Mouse (Mus musculus): ENCODE data around the gene Bcl6. TPM values are rescaled to one million over a fixed set of nuclear protein-coding genes. Genes with fewer than 3 reads are reported as not detected.

Bcl6 gene
- polyA plus RNA-seq, 1 experiment: 5.0 TPM

GRCm38 (mm10) chr16:23981925-23982851 lies 6.5 kb downstream of the Bcl6 start:
- Histone ChIP-seq H3K4me1 (ENCODE audit: control insufficient read depth, insufficient read depth, low read length) (no peaks in the 10 kb centered on the region), H3K4me3 (ENCODE audit: low read depth, low read length) (peak overlapping the region; percentile 22), H3K36me3 (ENCODE audit: control insufficient read depth, insufficient read depth, low read length, poor library complexity, severe bottlenecking) (no peaks in the 10 kb centered on the region), H3K9ac (ENCODE audit: low read depth, poor library complexity, severe bottlenecking) (no peak overlapping the region), H3K27me3 (ENCODE audit: control insufficient read depth, insufficient read depth, low read length, poor library complexity, severe bottlenecking) (no peaks in the 10 kb centered on the region), H3K9me3 (replicated peaks; ENCODE audit: control insufficient read depth, insufficient read depth, low read length, poor library complexity, severe bottlenecking) (no peaks in the 10 kb centered on the region), H3K27ac (ENCODE audit: insufficient read depth, low read length) (no peak overlapping the region)
- TF ChIP-seq CTCF (IDR thresholded peaks at IDR 0.05; ENCODE audit: low read depth, low read length) (peak; percentile 63), POLR2A (IDR thresholded peaks at IDR 0.05; ENCODE audit: insufficient read depth, low read length) (no peak), EP300 (IDR thresholded peaks at IDR 0.05; ENCODE audit: insufficient read depth, low read depth, low read length) (no peak)

GRCm38 (mm10) chr16:23980991-23981720 lies 7.5 kb downstream of the Bcl6 start:
- Histone ChIP-seq H3K27ac (ENCODE audit: insufficient read depth, low read length) (no peak overlapping the region), H3K9me3 (replicated peaks; ENCODE audit: control insufficient read depth, insufficient read depth, low read length, poor library complexity, severe bottlenecking) (no peaks in the 10 kb centered on the region), H3K9ac (ENCODE audit: low read depth, poor library complexity, severe bottlenecking) (peak overlapping the region; percentile 43; the same call in 1 of the 2 replicates), H3K4me1 (ENCODE audit: control insufficient read depth, insufficient read depth, low read length) (no peaks in the 10 kb centered on the region), H3K4me3 (ENCODE audit: low read depth, low read length) (peak overlapping the region; percentile 20), H3K27me3 (ENCODE audit: control insufficient read depth, insufficient read depth, low read length, poor library complexity, severe bottlenecking) (no peaks in the 10 kb centered on the region), H3K36me3 (ENCODE audit: control insufficient read depth, insufficient read depth, low read length, poor library complexity, severe bottlenecking) (no peaks in the 10 kb centered on the region)
- TF ChIP-seq EP300 (IDR thresholded peaks at IDR 0.05; ENCODE audit: insufficient read depth, low read depth, low read length): no peak

GRCm38 (mm10) chr16:23980201-23980870 lies 8.3 kb downstream of the Bcl6 start:
- no peak for TF ChIP-seq POLR2A (IDR thresholded peaks at IDR 0.05; ENCODE audit: insufficient read depth, low read length)
- TF ChIP-seq EP300 (IDR thresholded peaks at IDR 0.05; ENCODE audit: insufficient read depth, low read depth, low read length): no peak
- no peak for TF ChIP-seq CTCF (IDR thresholded peaks at IDR 0.05; ENCODE audit: low read depth, low read length)

GRCm38 (mm10) chr16:23979446-23979845 lies 9.2 kb downstream of the Bcl6 start:
- Histone ChIP-seq H3K9ac (ENCODE audit: low read depth, poor library complexity, severe bottlenecking) (no peak overlapping the region), H3K4me3 (ENCODE audit: low read depth, low read length) (no peak overlapping the region), H3K4me1 (ENCODE audit: control insufficient read depth, insufficient read depth, low read length) (no peaks in the 10 kb centered on the region), H3K27me3 (ENCODE audit: control insufficient read depth, insufficient read depth, low read length, poor library complexity, severe bottlenecking) (no peaks in the 10 kb centered on the region), H3K9me3 (replicated peaks; ENCODE audit: control insufficient read depth, insufficient read depth, low read length, poor library complexity, severe bottlenecking) (no peaks in the 10 kb centered on the region), H3K27ac (ENCODE audit: insufficient read depth, low read length) (no peak overlapping the region), H3K36me3 (ENCODE audit: control insufficient read depth, insufficient read depth, low read length, poor library complexity, severe bottlenecking) (no peaks in the 10 kb centered on the region)
- TF ChIP-seq CTCF (IDR thresholded peaks at IDR 0.05; ENCODE audit: low read depth, low read length): no peak
- TF ChIP-seq EP300 (IDR thresholded peaks at IDR 0.05; ENCODE audit: insufficient read depth, low read depth, low read length): no peak
- no peak for TF ChIP-seq POLR2A (IDR thresholded peaks at IDR 0.05; ENCODE audit: insufficient read depth, low read length)

More at GRCm38 (mm10) chr16:23980201-23980870, 8.3 kb downstream of the Bcl6 start:
- no peaks in the 10 kb centered on the region for H3K27me3 ChIP-seq (ENCODE audit: control insufficient read depth, insufficient read depth, low read length, poor library complexity, severe bottlenecking)
- H3K27ac ChIP-seq (ENCODE audit: insufficient read depth, low read length): no peak overlapping the region
- H3K4me1 ChIP-seq (ENCODE audit: control insufficient read depth, insufficient read depth, low read length): no peaks in the 10 kb centered on the region
- H3K4me3 ChIP-seq (ENCODE audit: low read depth, low read length): no peak overlapping the region
- no peaks in the 10 kb centered on the region for H3K36me3 ChIP-seq (ENCODE audit: control insufficient read depth, insufficient read depth, low read length, poor library complexity, severe bottlenecking)
- H3K9me3 ChIP-seq (replicated peaks; ENCODE audit: control insufficient read depth, insufficient read depth, low read length, poor library complexity, severe bottlenecking): no peaks in the 10 kb centered on the region
- no peak overlapping the region for H3K9ac ChIP-seq (ENCODE audit: low read depth, poor library complexity, severe bottlenecking)

GRCm38 (mm10) chr16:23978495-23978894 lies 10.2 kb downstream of the Bcl6 start:
- no peak overlapping the region for H3K4me3 ChIP-seq (ENCODE audit: low read depth, low read length)

More at GRCm38 (mm10) chr16:23978495-23978894, 10.2 kb downstream of the Bcl6 start:
- Histone ChIP-seq H3K36me3 (ENCODE audit: control insufficient read depth, insufficient read depth, low read length, poor library complexity, severe bottlenecking) (no peaks in the 10 kb centered on the region), H3K4me1 (ENCODE audit: control insufficient read depth, insufficient read depth, low read length) (no peaks in the 10 kb centered on the region), H3K27ac (ENCODE audit: insufficient read depth, low read length) (no peak overlapping the region), H3K9me3 (replicated peaks; ENCODE audit: control insufficient read depth, insufficient read depth, low read length, poor library complexity, severe bottlenecking) (no peaks in the 10 kb centered on the region), H3K27me3 (ENCODE audit: control insufficient read depth, insufficient read depth, low read length, poor library complexity, severe bottlenecking) (no peaks in the 10 kb centered on the region), H3K9ac (ENCODE audit: low read depth, poor library complexity, severe bottlenecking) (no peak overlapping the region)
- TF ChIP-seq POLR2A (IDR thresholded peaks at IDR 0.05; ENCODE audit: insufficient read depth, low read length): no peak
- TF ChIP-seq EP300 (IDR thresholded peaks at IDR 0.05; ENCODE audit: insufficient read depth, low read depth, low read length): no peak
- no peak for TF ChIP-seq CTCF (IDR thresholded peaks at IDR 0.05; ENCODE audit: low read depth, low read length)
